Mouse (Mus musculus) hindbrain, embryonic 15.5 days (tissue): Measurements from ENCODE around the gene Col15a1. TPM values are rescaled to one million over a fixed set of nuclear protein-coding genes. Genes with fewer than 3 reads are reported as not detected.

ENCODE experiments used
- ATAC-seq: fragments of 200-750 bp; cut with Nextera tagmentation; 2 replicates; pipeline ENCODE4 v1.8.0; 2017; ENCODE audit warnings: low read depth, moderate number of reproducible peaks, moderate TSS enrichment; ENCODE audit not compliant: low FRiP score
- H3K27ac ChIP-seq: fragments of 300-500 bp; sonication (generic); replicated peaks from 2 replicates; pipeline ENCODE4 v1.5.1; 2015; ENCODE audit warnings: mild to moderate bottlenecking, inconsistent platforms
- H3K27me3 ChIP-seq: fragments of 300-500 bp; sonication (generic); 2 replicates; pipeline ENCODE4 v1.6.1; 2015; ENCODE audit warnings: control low read depth, inconsistent platforms
- H3K36me3 ChIP-seq: fragments of 300-500 bp; sonication (generic); 2 replicates; pipeline ENCODE4 v1.6.1; 2015; ENCODE audit warnings: control low read depth, inconsistent platforms
- H3K4me1 ChIP-seq: fragments of 300-500 bp; sonication (generic); replicated peaks from 2 replicates; pipeline ENCODE4 v1.6.1; 2015; ENCODE audit warnings: control low read depth, inconsistent platforms
- H3K4me2 ChIP-seq: fragments of 300-500 bp; sonication (generic); 2 replicates; pipeline ENCODE4 v1.6.1; 2015; ENCODE audit warnings: moderate library complexity, mild to moderate bottlenecking, inconsistent platforms
- H3K4me3 ChIP-seq: fragments of 300-500 bp; sonication (generic); 2 replicates; pipeline ENCODE4 v1.5.1; 2015; ENCODE audit warnings: mild to moderate bottlenecking, inconsistent platforms
- H3K9ac ChIP-seq: fragments of 300-500 bp; sonication (generic); 2 replicates; pipeline ENCODE4 v1.6.1; 2015; ENCODE audit warnings: inconsistent platforms
- H3K9me3 ChIP-seq: fragments of 300-500 bp; sonication (generic); 2 replicates; pipeline ENCODE4 v1.6.1; 2016; ENCODE audit warnings: control low read depth, inconsistent platforms
- WGBS: fragments of 180-500 bp; shearing (Covaris S2); methylation state at CpG from one replicate; pipeline ENCODE4 v1.1.7; 2015; 5-methylcytosine and 5-hydroxymethylcytosine counted together
- polyA plus RNA-seq: library from polyadenylated mRNA; unstranded; fragments of >200 nt; fragmentation: Nextera tagmentation; extraction: Ambion mirVana; gene quantifications from 2 replicates; pipeline ENCODE4 v1.2.1, GENCODE M21; 2015

Gene Col15a1
- 4.4 and 4.9 TPM in 2 replicates for polyA plus RNA-seq

GRCm38 (mm10) chr4:47207969-47208420 is at the start of gene Col15a1:
Gene Col15a1, plus strand, starts transcription at chr4:47208161.
- Histone ChIP-seq H3K27me3 (peaks cover 36% of the 10 kb centered on the region), H3K4me2 (peak within 1 kb of the TSS; percentile 90), H3K4me3 (peak within 1 kb of the TSS; percentile 60), H3K9me3 (no peaks in the 10 kb centered on the region), H3K9ac (peak within 1 kb of the TSS; percentile 60), H3K27ac (no peak within 1 kb of the TSS), H3K36me3 (no peaks in the 10 kb centered on the region), H3K4me1 (peaks cover 14% of the 10 kb centered on the region)
- WGBS, result under 1% methylated on average over 36 of the region's 45 CpGs
- peak; percentile 71 for ATAC-seq

DNA sequence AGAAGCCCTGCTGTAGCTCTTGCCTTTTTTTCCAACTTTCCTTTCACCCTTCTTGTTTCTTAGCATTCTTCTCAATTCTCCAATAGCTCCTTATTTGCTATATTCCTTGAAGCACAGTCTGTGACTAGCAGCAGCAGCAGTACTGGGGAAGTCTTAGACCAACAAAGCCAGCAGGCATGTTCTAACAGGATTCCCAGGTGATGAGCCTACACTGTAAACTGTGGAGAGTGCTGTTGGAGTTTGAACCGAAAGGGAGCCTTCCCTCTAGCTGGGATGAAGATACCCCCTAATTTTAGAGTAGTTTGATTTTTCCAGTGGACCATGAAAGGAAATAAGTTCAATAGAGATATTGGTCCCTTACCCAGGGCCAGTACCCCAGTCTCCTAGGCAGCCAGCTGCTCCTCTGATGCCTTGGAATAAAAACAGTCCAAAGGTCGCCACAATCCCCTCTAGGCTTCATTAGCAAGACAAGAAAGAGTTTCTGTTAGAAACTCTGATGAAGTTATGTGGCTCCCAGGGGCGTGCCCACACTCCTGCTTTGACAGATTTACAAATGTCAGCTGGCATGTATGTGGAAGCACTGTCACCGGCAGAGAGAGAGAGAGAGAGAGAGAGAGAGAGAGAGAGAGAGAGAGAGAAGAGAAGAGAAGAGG is 46.7 kb upstream of the Col15a1 start:
- H3K4me2 ChIP-seq, result no peak overlapping the region
- ATAC-seq, result no peak

GRCm38 (mm10) chr4:47161756-47162587 is 46.0 kb upstream of the Col15a1 start:
- Histone ChIP-seq H3K27me3 (no peaks in the 10 kb centered on the region), H3K27ac (no peak overlapping the region), H3K4me3 (no peak overlapping the region), H3K4me1 (no peaks in the 10 kb centered on the region), H3K9ac (no peak overlapping the region), H3K9me3 (peaks cover 2% of the 10 kb centered on the region; the same call in 1 of the 2 replicates), H3K4me2 (no peak overlapping the region), H3K36me3 (no peaks in the 10 kb centered on the region)
- ATAC-seq, result no peak
- 47% methylated on average over 12 of the region's 12 CpGs for WGBS

More for the DNA sequence above, 46.7 kb upstream of the Col15a1 start:
- H3K4me3 ChIP-seq, result no peak overlapping the region
- 4% methylated on average over 4 of the region's 4 CpGs for WGBS
- no peaks in the 10 kb centered on the region for H3K36me3 ChIP-seq
- no peak overlapping the region for H3K27ac ChIP-seq
- peaks cover 4% of the 10 kb centered on the region; the same call in 1 of the 2 replicates for H3K9me3 ChIP-seq
- H3K9ac ChIP-seq, result no peak overlapping the region
- no peaks in the 10 kb centered on the region for H3K27me3 ChIP-seq
- H3K4me1 ChIP-seq, result no peaks in the 10 kb centered on the region

GRCm38 (mm10) chr4:47172314-47172713 is 35.6 kb upstream of the Col15a1 start:
- H3K4me3 ChIP-seq, result no peak overlapping the region
- no peaks in the 10 kb centered on the region for H3K9me3 ChIP-seq

DNA sequence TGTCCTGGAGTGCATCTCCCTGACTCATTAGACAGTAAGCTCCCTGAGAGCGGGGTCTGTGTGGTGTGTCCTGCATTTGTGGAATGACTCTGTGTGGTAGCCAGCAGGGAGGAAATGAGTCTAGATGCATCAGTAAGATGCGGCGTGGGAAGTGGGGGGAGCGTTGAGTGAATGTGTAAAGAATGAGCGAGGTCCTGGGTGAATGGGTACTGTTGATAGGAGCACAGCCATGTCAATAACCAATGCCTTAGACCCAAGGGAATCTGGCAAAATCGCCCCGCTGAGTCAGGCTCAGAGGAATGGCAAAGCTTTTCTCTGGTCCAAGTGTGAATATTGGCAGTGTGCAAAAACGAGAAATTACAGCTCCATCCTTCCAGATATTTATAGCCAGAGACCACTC is 30.9 kb upstream of the Col15a1 start:
- H3K27me3 ChIP-seq, result no peaks in the 10 kb centered on the region
- 85% methylated on average over 8 of the region's 8 CpGs for WGBS
- no peak for ATAC-seq
- H3K4me1 ChIP-seq, result no peaks in the 10 kb centered on the region
- no peaks in the 10 kb centered on the region for H3K9me3 ChIP-seq
- no peak overlapping the region for H3K4me3 ChIP-seq
- no peak overlapping the region for H3K27ac ChIP-seq
- H3K36me3 ChIP-seq, result no peaks in the 10 kb centered on the region
- H3K4me2 ChIP-seq, result no peak overlapping the region
- H3K9ac ChIP-seq, result no peak overlapping the region

More at GRCm38 (mm10) chr4:47172314-47172713, 35.6 kb upstream of the Col15a1 start:
- H3K4me2 ChIP-seq, result no peak overlapping the region
- 46% methylated on average over 1 of the region's 1 CpGs for WGBS
- ATAC-seq, result no peak
- H3K27ac ChIP-seq, result no peak overlapping the region
- no peak overlapping the region for H3K9ac ChIP-seq
- no peaks in the 10 kb centered on the region for H3K27me3 ChIP-seq
- no peaks in the 10 kb centered on the region for H3K4me1 ChIP-seq
- no peaks in the 10 kb centered on the region for H3K36me3 ChIP-seq

GRCm38 (mm10) chr4:47178261-47178961 is 29.6 kb upstream of the Col15a1 start:
- Histone ChIP-seq H3K9ac (no peak overlapping the region), H3K4me2 (no peak overlapping the region), H3K27ac (no peak overlapping the region), H3K4me3 (no peak overlapping the region), H3K4me1 (no peaks in the 10 kb centered on the region), H3K9me3 (no peaks in the 10 kb centered on the region), H3K27me3 (no peaks in the 10 kb centered on the region), H3K36me3 (no peaks in the 10 kb centered on the region)
- 51% methylated on average over 8 of the region's 8 CpGs for WGBS
- 0 out of 2 replicates have a peak, but pooled peaks have one; percentile 42 for ATAC-seq

GRCm38 (mm10) chr4:47179535-47179934 is 28.4 kb upstream of the Col15a1 start:
- Histone ChIP-seq H3K36me3 (no peaks in the 10 kb centered on the region), H3K4me1 (no peaks in the 10 kb centered on the region), H3K4me3 (no peak overlapping the region), H3K4me2 (no peak overlapping the region), H3K9ac (no peak overlapping the region), H3K27ac (no peak overlapping the region), H3K27me3 (no peaks in the 10 kb centered on the region), H3K9me3 (no peaks in the 10 kb centered on the region)
- no peak for ATAC-seq
- 87% methylated on average over 5 of the region's 5 CpGs for WGBS

- no peak for ATAC-seq
- Histone ChIP-seq H3K4me2 (no peak overlapping the region), H3K4me3 (no peak overlapping the region), H3K27me3 (no peaks in the 10 kb centered on the region), H3K4me1 (no peaks in the 10 kb centered on the region), H3K27ac (no peak overlapping the region), H3K9me3 (no peaks in the 10 kb centered on the region), H3K36me3 (no peaks in the 10 kb centered on the region), H3K9ac (no peak overlapping the region)
- WGBS, result 47% methylated on average over 6 of the region's 6 CpGs
Observed at GRCm38 (mm10) chr4:47184058-47184661, 23.8 kb upstream of the Col15a1 start.

DNA sequence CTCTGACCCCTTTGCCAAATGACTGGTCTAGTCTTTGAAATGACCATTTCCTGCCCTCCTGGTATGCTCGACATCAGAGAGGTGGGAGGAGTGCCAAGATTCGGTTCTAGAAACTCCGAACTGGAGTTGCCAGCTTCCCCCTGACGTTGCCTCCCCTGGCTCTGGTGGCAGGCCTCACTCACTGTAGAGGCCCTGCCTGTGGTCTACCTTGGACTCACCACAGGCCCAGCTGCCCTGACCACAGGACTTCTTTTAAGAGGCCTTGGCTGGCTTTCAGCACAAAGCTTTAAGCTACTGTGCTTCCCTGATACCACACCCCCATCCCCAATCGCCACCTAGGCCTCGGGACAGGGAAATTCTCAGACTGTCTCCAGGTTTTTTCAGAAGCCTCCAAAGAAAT is 21.4 kb upstream of the Col15a1 start:
- no peaks in the 10 kb centered on the region for H3K9me3 ChIP-seq
- no peaks in the 10 kb centered on the region for H3K4me1 ChIP-seq
- no peaks in the 10 kb centered on the region for H3K36me3 ChIP-seq
- H3K9ac ChIP-seq, result no peak overlapping the region
- WGBS, result 78% methylated on average over 6 of the region's 6 CpGs
- no peak for ATAC-seq
- H3K4me2 ChIP-seq, result no peak overlapping the region
- no peak overlapping the region for H3K27ac ChIP-seq
- no peak overlapping the region for H3K4me3 ChIP-seq
- H3K27me3 ChIP-seq, result no peaks in the 10 kb centered on the region

DNA sequence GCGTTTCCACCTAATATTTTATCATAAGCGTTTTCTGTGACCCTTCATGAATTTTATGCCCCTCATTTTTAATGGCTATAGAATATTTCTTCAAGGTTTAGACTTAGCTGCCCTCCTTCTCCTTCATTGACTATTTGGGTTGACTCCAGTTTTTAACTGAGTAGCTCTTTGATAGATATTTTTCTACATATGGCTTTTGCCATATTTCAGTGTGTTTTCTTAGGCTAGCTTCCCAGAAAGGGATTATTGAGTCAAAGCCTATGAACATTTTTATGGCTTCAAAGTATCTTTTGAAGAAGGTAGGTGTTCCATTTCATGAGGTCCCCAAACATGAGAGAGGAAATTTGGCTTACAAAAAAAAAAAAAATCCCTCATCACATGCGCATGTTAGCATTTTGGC is 11.8 kb upstream of the Col15a1 start:
- Histone ChIP-seq H3K36me3 (no peaks in the 10 kb centered on the region), H3K4me2 (no peak overlapping the region), H3K9me3 (no peaks in the 10 kb centered on the region), H3K4me3 (no peak overlapping the region), H3K27me3 (no peaks in the 10 kb centered on the region), H3K27ac (no peak overlapping the region), H3K9ac (no peak overlapping the region), H3K4me1 (no peaks in the 10 kb centered on the region)
- WGBS, result 90% methylated on average over 3 of the region's 3 CpGs
- no peak for ATAC-seq

DNA sequence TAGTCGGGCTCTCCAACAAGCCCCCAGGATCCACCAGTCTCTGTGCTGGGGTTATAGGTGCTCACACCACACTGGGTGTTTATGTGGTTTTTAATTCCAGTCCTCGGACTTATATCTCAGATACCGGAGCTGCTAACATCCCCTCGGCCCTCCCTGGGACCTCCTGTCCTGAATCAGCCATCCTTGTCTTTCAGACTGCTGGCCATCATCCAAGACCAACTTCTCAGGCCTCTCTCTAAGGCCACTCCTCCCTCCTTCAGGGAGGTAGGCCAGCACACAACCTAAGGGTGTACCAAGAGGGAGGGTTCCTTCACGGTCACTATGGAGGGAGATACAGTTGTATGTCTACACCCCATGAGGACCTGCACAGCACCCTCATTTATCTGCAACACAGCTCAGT is 4.3 kb upstream of the Col15a1 start:
- Histone ChIP-seq H3K9me3 (no peaks in the 10 kb centered on the region), H3K27ac (no peak overlapping the region), H3K4me2 (no peak overlapping the region), H3K4me3 (no peak overlapping the region), H3K36me3 (no peaks in the 10 kb centered on the region), H3K9ac (no peak overlapping the region), H3K27me3 (peaks cover 16% of the 10 kb centered on the region), H3K4me1 (peaks cover 10% of the 10 kb centered on the region)
- WGBS, result 82% methylated on average over 5 of the region's 5 CpGs
- no peak for ATAC-seq
